Mouse (Mus musculus) liver, adult 2 months (tissue): ENCODE measurements around the gene B4galt5.

Experiments used
- CTCF ChIP-seq: fragments of 200-500 bp; IDR thresholded peaks from 2 replicates; pipeline ENCODE4 v1.5.1; 2011; ENCODE audit warnings: low read depth, low read length, control low read depth
- POLR2A ChIP-seq: fragments of 200-500 bp; IDR thresholded peaks from 2 replicates; pipeline ENCODE4 v1.6.1; 2011; ENCODE audit warnings: low read length, control low read depth; ENCODE audit not compliant: insufficient read depth; ENCODE audit errors: extremely low read depth

- TF ChIP-seq CTCF (peak; percentile 98), POLR2A (no peak)
Measured at GRCm38 (mm10) chr2:167278751-167279526, 70.0 kb downstream of the B4galt5 start.
